Mouse (Mus musculus): ENCODE results near the gene Serinc3.

The Serinc3 gene

GRCm38 (mm10) chr2:163620451-163620850, 24.5 kb downstream of the Serinc3 start:
- no peak for DNase-seq

DNA sequence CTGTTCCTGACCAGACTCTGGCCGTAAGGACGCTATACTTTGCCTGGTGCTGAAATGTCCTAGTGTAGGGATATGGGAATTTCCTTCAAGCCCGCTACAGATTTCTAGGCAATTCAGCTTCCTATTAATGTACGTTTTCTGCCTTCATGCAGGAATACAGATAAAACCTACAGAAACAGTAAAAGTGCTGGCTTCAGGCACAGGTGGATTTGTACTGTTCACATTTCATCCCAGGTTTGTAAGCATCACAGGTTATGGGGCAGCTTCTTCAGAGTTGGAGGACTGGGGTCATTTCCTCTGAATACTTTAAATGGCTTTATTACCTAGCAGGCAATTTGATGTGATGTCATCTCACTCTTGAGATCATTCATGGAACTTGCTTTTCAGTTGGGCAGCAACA, 27.1 kb downstream of the Serinc3 start:
- no peak for DNase-seq

- no peak for DNase-seq
These were observed 27.6 kb downstream of the Serinc3 start for GRCm38 (mm10) chr2:163617232-163617863.

DNA sequence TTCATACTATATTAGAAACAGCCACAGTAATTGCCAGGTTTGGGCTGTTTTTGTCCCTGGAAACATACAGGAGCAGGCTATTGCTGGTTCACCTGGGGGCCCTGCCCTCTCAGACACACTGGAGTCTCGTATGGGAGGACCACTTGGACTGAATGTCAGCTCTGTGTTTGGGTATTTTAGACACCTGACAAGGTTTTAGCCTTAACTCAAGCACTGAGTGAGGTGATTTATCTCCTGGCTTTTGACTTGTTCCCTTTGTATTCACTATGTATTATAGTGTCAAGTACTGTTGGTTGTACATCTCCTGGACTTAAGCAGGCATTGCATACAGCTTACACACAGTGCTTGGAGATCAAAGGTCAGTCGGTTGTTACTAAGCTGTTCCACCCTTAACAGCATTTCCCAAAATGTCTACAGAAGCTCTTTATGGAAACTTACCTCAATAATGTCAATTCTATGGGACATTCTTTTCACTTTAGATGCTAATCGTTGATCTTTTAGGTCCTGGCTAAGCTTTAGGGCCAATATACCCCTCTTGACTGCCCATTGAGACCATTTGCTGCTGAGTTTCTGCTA, 28.2 kb downstream of the Serinc3 start:
- no peak for DNase-seq

DNA sequence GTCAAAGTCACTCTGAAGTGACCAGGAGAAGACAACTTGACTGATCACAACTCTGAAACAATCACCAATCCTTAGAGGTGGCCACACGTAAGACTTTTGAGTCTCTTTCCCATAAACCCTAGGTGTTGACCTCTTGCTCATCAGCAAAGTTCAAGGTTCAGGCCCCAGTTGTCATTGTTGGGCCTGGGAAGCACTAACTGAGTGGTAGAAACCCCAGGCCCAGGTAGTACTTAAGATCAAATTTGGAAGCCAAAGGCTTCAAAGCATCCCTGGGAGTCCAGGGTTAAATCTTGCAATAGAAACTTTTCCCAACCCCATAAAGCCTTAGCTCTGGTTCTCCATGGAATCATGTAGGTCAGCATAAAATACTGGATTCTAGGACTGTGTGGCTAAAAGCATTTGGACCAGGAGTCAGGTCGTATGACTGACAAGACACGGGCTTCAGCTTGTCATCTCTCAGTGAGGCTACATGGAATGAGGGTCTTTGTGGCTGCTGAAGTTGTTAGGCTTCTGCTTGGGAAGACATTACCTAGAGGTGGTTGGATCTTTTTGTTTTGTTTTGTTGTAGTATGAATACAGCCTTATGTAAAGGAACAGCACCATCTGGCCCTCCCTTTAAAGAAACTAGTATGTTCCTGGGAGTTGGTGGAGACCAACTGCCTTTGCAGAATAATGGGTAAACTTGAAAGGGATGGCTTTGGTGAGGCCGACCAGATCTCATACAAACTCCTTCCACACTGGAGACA, 28.9 kb downstream of the Serinc3 start:
- DNase-seq: no peak

- DNase-seq: no peak
These were observed 29.5 kb downstream of the Serinc3 start for GRCm38 (mm10) chr2:163615401-163615800.

- DNase-seq: no peak
These were observed 30.9 kb downstream of the Serinc3 start for GRCm38 (mm10) chr2:163613990-163614389.

- DNase-seq: no peak
These were observed 31.7 kb downstream of the Serinc3 start for GRCm38 (mm10) chr2:163613206-163613605.

- no peak for DNase-seq
These were observed 33.8 kb downstream of the Serinc3 start for GRCm38 (mm10) chr2:163611176-163611575.

- no peak for DNase-seq
These were observed 35.5 kb downstream of the Serinc3 start for GRCm38 (mm10) chr2:163609281-163609975.

- DNase-seq: no peak
These were observed 36.9 kb downstream of the Serinc3 start for GRCm38 (mm10) chr2:163608008-163608407.

GRCm38 (mm10) chr2:163606161-163606560, 38.8 kb downstream of the Serinc3 start:
- no peak for DNase-seq

DNA sequence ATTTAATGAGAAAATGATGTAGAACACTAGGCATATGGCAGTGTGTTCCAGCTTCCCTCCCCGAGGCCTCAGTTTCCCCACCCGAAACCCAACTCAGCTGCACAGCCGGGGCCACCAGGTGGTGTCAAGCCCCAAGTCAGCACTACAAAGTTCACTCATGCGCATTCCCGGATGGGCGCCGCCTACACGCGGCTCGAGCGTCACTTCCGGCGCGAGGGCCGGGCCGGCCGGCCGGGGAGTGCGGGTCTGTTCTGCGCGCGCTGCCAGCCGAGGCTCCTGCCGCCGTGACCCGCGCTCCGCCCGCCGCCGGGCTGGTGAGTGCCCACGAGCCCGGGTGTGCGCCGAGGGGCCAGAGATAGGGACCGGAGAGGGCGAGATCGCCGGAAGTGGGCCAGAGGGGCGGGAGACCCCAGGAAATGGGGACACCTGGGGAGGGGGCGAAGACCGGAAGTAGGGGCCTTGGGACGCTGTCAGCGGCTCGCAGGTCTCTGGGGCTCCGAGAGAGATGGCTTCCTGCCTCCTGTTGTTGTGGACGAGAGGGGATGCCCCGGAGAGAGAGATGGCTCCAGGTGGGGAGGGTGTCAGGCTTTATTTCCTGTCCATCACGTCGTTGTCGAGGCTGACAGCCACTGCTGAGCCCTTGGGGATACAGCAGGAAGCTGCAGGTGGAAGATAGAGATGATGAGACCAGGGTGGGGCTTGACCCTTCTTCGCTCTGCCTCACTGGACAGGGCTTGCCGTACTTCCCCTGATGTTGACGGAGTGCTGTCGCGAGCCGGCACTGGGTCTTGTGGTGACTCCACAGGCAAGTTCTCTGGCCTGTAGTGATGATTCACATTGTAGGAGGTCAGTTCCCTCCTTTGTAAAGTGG, 42.6 kb downstream of the Serinc3 start, which contains the start of gene Ttpal:
TSS of gene Ttpal (plus strand) at position 214 of the 871 bp plus-strand sequence.
- DNase-seq: peak; percentile 90 to 94

GRCm38 (mm10) chr2:163601712-163602100, 43.2 kb downstream of the Serinc3 start:
- DNase-seq: no peak

- DNase-seq: no peak
These were observed 43.9 kb downstream of the Serinc3 start for GRCm38 (mm10) chr2:163601066-163601465.

- peak; percentile 82 to 84 for DNase-seq
These were observed 45.7 kb downstream of the Serinc3 start for GRCm38 (mm10) chr2:163599226-163599625.

DNA sequence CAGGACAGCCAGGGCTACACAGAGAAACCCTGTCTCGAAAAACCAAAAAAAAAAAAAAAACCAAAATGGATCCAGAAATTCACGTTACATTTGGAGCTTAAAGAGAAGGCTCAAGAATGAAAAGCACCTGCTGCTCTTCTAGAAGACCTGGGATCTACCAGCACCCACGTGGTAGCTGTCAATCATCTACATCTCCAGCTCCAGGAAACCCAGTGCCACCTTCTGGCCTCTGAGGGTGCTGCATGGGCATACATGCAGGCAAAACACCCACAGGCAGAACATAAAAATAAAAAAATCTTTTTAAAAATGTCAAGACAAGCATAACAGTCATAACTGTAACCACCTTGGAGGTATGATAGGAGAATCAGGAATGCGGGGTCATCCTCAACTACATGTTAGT, 47.3 kb downstream of the Serinc3 start:
- peak; percentile 79 to 86 for DNase-seq

DNA sequence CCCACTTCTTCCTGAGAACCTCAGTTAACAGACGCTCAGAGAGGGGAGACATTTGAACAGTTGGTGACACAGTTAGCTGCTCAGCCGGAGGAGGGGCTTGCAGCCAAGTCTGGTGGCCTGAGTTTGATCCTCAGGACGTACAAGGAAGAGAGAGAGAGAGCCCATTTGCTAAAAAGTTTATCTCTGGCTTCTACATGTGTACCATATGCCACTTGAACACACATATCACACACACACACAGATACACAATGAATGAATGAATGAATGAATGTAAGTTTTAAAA, 48.1 kb downstream of the Serinc3 start:
- DNase-seq: no peak

DNA sequence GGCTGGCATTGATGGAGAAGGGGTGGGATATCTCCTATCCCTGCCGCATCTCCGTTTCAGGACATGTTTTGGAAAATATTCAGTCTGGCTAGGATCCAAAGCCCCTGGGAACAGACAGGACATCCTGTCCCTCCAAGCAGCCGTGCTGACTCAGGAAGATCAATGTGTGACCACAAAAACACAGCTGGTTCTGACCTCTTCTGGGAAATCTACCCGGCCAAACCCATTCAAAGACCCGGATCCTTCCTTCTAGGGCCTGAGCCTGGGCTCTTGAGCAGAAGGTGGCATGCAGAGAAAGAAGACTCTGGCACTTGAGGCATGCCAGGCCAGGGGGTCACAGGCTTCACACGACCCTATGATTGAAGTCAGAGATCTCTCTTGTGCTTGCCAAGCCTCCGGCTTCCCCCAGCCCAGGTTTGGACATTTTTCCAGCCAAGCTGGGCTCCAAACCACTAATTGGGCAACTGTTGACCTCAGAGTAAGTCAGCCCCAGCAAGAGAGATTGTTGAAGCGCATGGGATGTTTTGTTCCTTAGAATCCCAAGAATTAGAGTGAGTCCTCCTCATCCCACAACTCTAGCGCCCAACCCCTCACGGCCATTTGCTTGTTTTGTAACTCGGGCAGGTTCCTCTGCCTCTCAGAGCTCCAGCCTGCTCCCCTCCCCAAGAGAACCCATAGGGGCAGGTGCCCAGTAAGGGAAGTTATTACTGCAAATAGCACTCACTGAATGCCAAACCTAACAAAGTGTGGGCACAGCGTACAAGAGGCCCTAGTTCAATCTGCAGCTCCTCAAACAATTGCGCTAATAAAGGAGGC, 48.7 kb downstream of the Serinc3 start:
- peak; percentile 32 to 62 for DNase-seq

GRCm38 (mm10) chr2:163595119-163595518, 49.8 kb downstream of the Serinc3 start:
- peak in 1 of 2 experiments; percentile 26 for DNase-seq

DNA sequence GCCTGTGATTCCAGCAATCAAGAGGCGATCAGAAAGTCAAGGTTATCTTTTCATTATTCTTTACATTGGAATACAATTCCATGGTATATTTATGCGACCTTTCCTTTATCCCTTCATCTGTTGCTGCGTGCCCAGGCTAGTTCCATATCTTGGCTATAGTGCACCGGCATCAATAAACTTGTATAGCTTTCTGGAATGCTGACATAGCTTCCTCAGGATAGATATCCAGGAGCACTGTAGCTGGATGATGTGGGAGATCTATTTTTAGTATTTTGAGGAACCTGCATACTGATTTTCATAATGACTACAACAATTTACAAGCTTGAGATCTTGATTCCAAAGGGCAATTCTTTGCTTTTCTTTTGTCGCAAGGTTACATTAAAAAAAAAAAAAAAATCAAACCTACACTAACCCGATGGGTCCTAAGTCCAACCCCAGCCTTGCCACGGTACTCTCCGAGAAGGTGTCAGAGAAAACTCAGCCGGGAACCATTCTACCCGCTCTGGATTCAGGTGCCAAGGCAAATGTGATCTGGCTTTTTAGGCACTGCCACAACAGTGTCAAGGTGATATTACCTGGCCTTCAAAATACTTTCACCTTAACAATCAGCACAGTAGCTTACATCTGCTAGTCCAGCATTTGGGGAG, 51.2 kb downstream of the Serinc3 start:
- DNase-seq: no peak

Measured in kidney, postnatal 4 days (tissue).